Mouse (Mus musculus): ENCODE data around the gene Kat5. TPM values are rescaled to one million over a fixed set of nuclear protein-coding genes. Genes with fewer than 3 reads are reported as not detected.

The Kat5 gene
- polyA plus RNA-seq, 1 experiment from 2014 or later = 31.5 TPM

GRCm38 (mm10) chr19:5647791-5648190 lies 37.8 kb upstream of the Kat5 start:
- Histone ChIP-seq H3K36me3 (ENCODE audit: control insufficient read depth, insufficient read depth, low read length) (peaks cover 72% of the 10 kb centered on the region), H3K4me1 (ENCODE audit: control insufficient read depth, insufficient read depth, low read length) (peaks cover 14% of the 10 kb centered on the region; the same call in 1 of the 2 replicates), H3K9ac (ENCODE audit: low read depth, low read length) (no peak overlapping the region), H3K27ac (ENCODE audit: low read depth, low read length) (no peak overlapping the region; the same call in 1 of the 2 replicates), H3K9me3 (ENCODE audit: control insufficient read depth, low read length) (no peaks in the 10 kb centered on the region), H3K4me3 (ENCODE audit: low read length) (no peak overlapping the region), H3K27me3 (ENCODE audit: control insufficient read depth, insufficient read depth, low read length) (no peaks in the 10 kb centered on the region), H3K4me2 (replicated peaks; ENCODE audit: low read depth, low read length) (no peak overlapping the region)
- no peak for ATAC-seq (ENCODE audit: low FRiP score, low TSS enrichment)
- WGBS = 96% methylated on average over 6 of the region's 6 CpGs

DNA sequence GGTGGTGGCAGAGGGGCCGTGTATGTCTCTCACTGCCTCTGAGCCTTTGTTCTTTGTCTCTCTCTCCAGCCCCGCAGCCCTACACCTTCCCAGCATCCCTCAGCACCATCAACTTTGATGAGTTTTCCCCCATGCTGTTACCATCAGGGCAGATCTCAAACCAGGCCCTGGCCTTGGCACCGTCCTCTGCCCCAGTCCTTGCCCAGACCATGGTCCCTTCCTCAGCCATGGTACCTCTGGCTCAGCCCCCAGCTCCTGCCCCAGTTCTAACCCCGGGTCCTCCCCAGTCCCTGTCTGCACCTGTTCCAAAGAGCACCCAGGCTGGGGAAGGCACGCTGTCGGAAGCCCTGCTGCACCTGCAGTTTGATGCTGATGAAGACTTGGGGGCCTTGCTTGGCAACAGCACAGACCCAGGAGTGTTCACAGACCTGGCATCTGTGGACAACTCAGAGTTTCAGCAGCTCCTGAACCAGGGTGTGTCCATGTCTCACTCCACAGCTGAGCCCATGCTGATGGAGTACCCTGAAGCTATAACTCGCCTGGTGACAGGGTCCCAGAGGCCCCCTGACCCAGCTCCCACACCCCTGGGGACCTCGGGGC lies 36.8 kb upstream of the Kat5 start:
- no peak overlapping the region for H3K27ac ChIP-seq (ENCODE audit: low read depth, low read length)
- no peak for ATAC-seq (ENCODE audit: low FRiP score, low TSS enrichment)
- no peak overlapping the region for H3K4me3 ChIP-seq (ENCODE audit: low read length)
- no peaks in the 10 kb centered on the region for H3K9me3 ChIP-seq (ENCODE audit: control insufficient read depth, low read length)
- no peak overlapping the region for H3K9ac ChIP-seq (ENCODE audit: low read depth, low read length)
- H3K27me3 ChIP-seq (ENCODE audit: control insufficient read depth, insufficient read depth, low read length) = no peaks in the 10 kb centered on the region
- 95% methylated on average over 8 of the region's 8 CpGs for WGBS
- H3K4me2 ChIP-seq (replicated peaks; ENCODE audit: low read depth, low read length) = no peak overlapping the region
- H3K36me3 ChIP-seq (ENCODE audit: control insufficient read depth, insufficient read depth, low read length) = peaks cover 72% of the 10 kb centered on the region
- H3K4me1 ChIP-seq (ENCODE audit: control insufficient read depth, insufficient read depth, low read length) = peaks cover 14% of the 10 kb centered on the region; the same call in 1 of the 2 replicates

DNA sequence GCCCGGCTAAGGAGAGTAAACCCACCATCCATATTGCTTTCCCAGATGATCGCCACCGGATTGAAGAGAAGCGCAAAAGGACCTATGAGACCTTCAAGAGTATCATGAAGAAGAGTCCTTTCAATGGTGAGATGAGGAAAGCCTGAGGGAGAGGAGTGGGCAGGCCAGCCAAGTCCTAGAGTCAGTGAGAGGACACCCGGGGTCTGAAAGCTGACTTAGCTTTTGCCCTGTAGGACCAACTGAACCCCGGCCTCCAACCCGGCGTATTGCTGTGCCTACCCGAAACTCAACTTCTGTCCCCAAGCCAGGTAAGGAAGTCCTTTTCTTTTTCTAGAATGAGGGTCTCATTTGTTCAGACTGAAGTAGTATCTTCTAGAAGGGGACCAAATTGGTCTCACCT lies 35.2 kb upstream of the Kat5 start:
- Histone ChIP-seq H3K9me3 (ENCODE audit: control insufficient read depth, low read length) (no peaks in the 10 kb centered on the region), H3K4me1 (ENCODE audit: control insufficient read depth, insufficient read depth, low read length) (peaks cover 14% of the 10 kb centered on the region; the same call in 1 of the 2 replicates), H3K4me3 (ENCODE audit: low read length) (no peak overlapping the region), H3K36me3 (ENCODE audit: control insufficient read depth, insufficient read depth, low read length) (peaks cover 72% of the 10 kb centered on the region), H3K27ac (ENCODE audit: low read depth, low read length) (no peak overlapping the region), H3K9ac (ENCODE audit: low read depth, low read length) (no peak overlapping the region), H3K27me3 (ENCODE audit: control insufficient read depth, insufficient read depth, low read length) (no peaks in the 10 kb centered on the region), H3K4me2 (replicated peaks; ENCODE audit: low read depth, low read length) (no peak overlapping the region)
- WGBS = 96% methylated on average over 9 of the region's 9 CpGs
- ATAC-seq (ENCODE audit: low FRiP score, low TSS enrichment) = no peak

DNA sequence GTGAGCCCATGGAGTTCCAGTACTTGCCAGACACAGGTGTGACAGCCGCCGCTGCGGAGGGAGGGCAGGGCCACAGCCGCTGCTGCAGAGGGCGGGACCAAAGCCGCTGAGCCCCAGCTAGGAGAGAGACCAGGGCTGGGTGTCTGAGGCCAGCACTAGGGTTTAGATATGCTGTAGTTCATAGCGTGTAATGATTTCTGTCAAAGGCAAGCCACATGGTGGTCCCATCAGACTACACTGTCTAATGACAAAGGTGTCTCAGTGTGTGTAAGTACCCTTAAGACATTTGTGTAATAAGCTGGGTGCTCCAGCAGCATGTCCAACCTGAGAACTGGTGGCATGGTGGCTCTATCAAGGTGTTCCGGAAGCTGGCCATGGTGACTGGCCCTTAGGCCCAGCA lies 31.6 kb upstream of the Kat5 start:
- no peak overlapping the region for H3K27ac ChIP-seq (ENCODE audit: low read depth, low read length)
- H3K9me3 ChIP-seq (ENCODE audit: control insufficient read depth, low read length) = no peaks in the 10 kb centered on the region
- WGBS = 92% methylated on average over 8 of the region's 8 CpGs
- peaks cover 6% of the 10 kb centered on the region for H3K4me1 ChIP-seq (ENCODE audit: control insufficient read depth, insufficient read depth, low read length)
- no peak overlapping the region for H3K4me2 ChIP-seq (replicated peaks; ENCODE audit: low read depth, low read length)
- peaks cover 74% of the 10 kb centered on the region for H3K36me3 ChIP-seq (ENCODE audit: control insufficient read depth, insufficient read depth, low read length)
- no peak overlapping the region for H3K4me3 ChIP-seq (ENCODE audit: low read length)
- no peak for ATAC-seq (ENCODE audit: low FRiP score, low TSS enrichment)
- H3K27me3 ChIP-seq (ENCODE audit: control insufficient read depth, insufficient read depth, low read length) = no peaks in the 10 kb centered on the region
- no peak overlapping the region for H3K9ac ChIP-seq (ENCODE audit: low read depth, low read length)

GRCm38 (mm10) chr19:5641021-5641420 lies 31.0 kb upstream of the Kat5 start:
- no peak for ATAC-seq (ENCODE audit: low FRiP score, low TSS enrichment)
- Histone ChIP-seq H3K4me3 (ENCODE audit: low read length) (no peak overlapping the region), H3K36me3 (ENCODE audit: control insufficient read depth, insufficient read depth, low read length) (peaks cover 68% of the 10 kb centered on the region), H3K9ac (ENCODE audit: low read depth, low read length) (no peak overlapping the region), H3K4me2 (replicated peaks; ENCODE audit: low read depth, low read length) (no peak overlapping the region), H3K4me1 (ENCODE audit: control insufficient read depth, insufficient read depth, low read length) (peaks cover 12% of the 10 kb centered on the region), H3K27me3 (ENCODE audit: control insufficient read depth, insufficient read depth, low read length) (no peaks in the 10 kb centered on the region), H3K9me3 (ENCODE audit: control insufficient read depth, low read length) (no peaks in the 10 kb centered on the region), H3K27ac (ENCODE audit: low read depth, low read length) (no peak overlapping the region)
- WGBS = 89% methylated on average over 17 of the region's 17 CpGs

GRCm38 (mm10) chr19:5640339-5640738 lies 30.3 kb upstream of the Kat5 start:
- Histone ChIP-seq H3K27me3 (ENCODE audit: control insufficient read depth, insufficient read depth, low read length) (no peaks in the 10 kb centered on the region), H3K4me3 (ENCODE audit: low read length) (no peak overlapping the region), H3K9ac (ENCODE audit: low read depth, low read length) (no peak overlapping the region), H3K4me2 (replicated peaks; ENCODE audit: low read depth, low read length) (no peak overlapping the region), H3K9me3 (ENCODE audit: control insufficient read depth, low read length) (no peaks in the 10 kb centered on the region), H3K4me1 (ENCODE audit: control insufficient read depth, insufficient read depth, low read length) (peaks cover 12% of the 10 kb centered on the region), H3K36me3 (ENCODE audit: control insufficient read depth, insufficient read depth, low read length) (peaks cover 61% of the 10 kb centered on the region), H3K27ac (ENCODE audit: low read depth, low read length) (no peak overlapping the region)
- WGBS = 56% methylated on average over 9 of the region's 9 CpGs
- no peak for ATAC-seq (ENCODE audit: low FRiP score, low TSS enrichment)

DNA sequence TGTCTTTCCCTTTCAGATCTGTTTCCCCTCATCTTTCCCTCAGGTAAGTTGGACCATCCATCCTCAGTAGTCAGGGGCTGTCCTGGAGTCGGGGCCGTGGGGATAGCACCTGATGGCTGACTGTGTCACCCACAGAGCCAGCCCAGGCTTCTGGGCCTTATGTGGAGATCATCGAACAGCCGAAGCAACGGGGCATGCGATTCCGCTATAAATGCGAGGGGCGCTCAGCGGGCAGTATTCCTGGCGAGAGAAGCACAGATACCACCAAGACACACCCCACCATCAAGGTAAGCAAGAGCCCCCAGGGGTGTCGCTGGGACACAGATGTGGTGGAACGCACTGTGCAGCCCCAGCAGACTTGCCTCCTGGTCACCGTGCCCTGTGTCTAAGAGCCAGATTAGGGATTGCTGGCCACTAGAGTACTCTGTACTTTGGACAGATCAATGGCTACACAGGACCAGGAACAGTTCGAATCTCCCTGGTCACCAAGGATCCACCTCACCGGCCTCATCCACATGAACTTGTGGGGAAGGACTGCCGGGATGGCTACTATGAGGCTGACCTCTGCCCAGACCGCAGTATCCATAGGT lies 28.5 kb upstream of the Kat5 start:
- H3K4me3 ChIP-seq (ENCODE audit: low read length) = peak overlapping the region; percentile 70
- H3K27ac ChIP-seq (ENCODE audit: low read depth, low read length) = no peak overlapping the region
- peaks cover 45% of the 10 kb centered on the region for H3K36me3 ChIP-seq (ENCODE audit: control insufficient read depth, insufficient read depth, low read length)
- peak overlapping the region; percentile 76 for H3K9ac ChIP-seq (ENCODE audit: low read depth, low read length)
- no peak for ATAC-seq (ENCODE audit: low FRiP score, low TSS enrichment)
- H3K27me3 ChIP-seq (ENCODE audit: control insufficient read depth, insufficient read depth, low read length) = no peaks in the 10 kb centered on the region
- H3K9me3 ChIP-seq (ENCODE audit: control insufficient read depth, low read length) = no peaks in the 10 kb centered on the region
- 95% methylated on average over 18 of the region's 18 CpGs for WGBS
- H3K4me2 ChIP-seq (replicated peaks; ENCODE audit: low read depth, low read length) = peak overlapping the region; percentile 87
- peaks cover 12% of the 10 kb centered on the region for H3K4me1 ChIP-seq (ENCODE audit: control insufficient read depth, insufficient read depth, low read length)

GRCm38 (mm10) chr19:5637069-5638047 lies 27.3 kb upstream of the Kat5 start, which contains the start of gene Rela:
Gene Rela (plus strand): TSS chr19:5637483.
- under 1% methylated on average over 104 of the region's 109 CpGs for WGBS
- H3K36me3 ChIP-seq (ENCODE audit: control insufficient read depth, insufficient read depth, low read length) = peaks cover 34% of the 10 kb centered on the region
- H3K4me2 ChIP-seq (replicated peaks; ENCODE audit: low read depth, low read length) = peak within 1 kb of the TSS; percentile 87
- peak within 1 kb of the TSS; percentile 76 for H3K9ac ChIP-seq (ENCODE audit: low read depth, low read length)
- ATAC-seq (ENCODE audit: low FRiP score, low TSS enrichment) = peak; percentile 91
- H3K4me3 ChIP-seq (ENCODE audit: low read length) = peak within 1 kb of the TSS; percentile 70
- peak within 1 kb of the TSS; percentile 86 for H3K27ac ChIP-seq (ENCODE audit: low read depth, low read length)
- H3K27me3 ChIP-seq (ENCODE audit: control insufficient read depth, insufficient read depth, low read length) = no peaks in the 10 kb centered on the region
- no peaks in the 10 kb centered on the region for H3K9me3 ChIP-seq (ENCODE audit: control insufficient read depth, low read length)
- H3K4me1 ChIP-seq (ENCODE audit: control insufficient read depth, insufficient read depth, low read length) = peaks cover 12% of the 10 kb centered on the region

Data from kidney, embryonic 14.5 days (tissue).